Mouse (Mus musculus) cortical plate, adult 2 months (tissue): Measurements from ENCODE around the gene Spata4.

Experiments used
- CTCF ChIP-seq: fragments of 200-500 bp; IDR thresholded peaks from 2 replicates; pipeline ENCODE4 v1.5.1; 2011; ENCODE audit warnings: mild to moderate bottlenecking, control low read depth, low read length; ENCODE audit not compliant: insufficient read depth; ENCODE audit errors: extremely low read depth
- POLR2A ChIP-seq: fragments of 200-500 bp; IDR thresholded peaks from 2 replicates; pipeline ENCODE4 v1.6.1; 2011; ENCODE audit warnings: mild to moderate bottlenecking, low read length, control low read depth; ENCODE audit not compliant: insufficient read depth; ENCODE audit errors: extremely low read depth

- TF ChIP-seq POLR2A (no peak), CTCF (no peak)
Measured at GRCm38 (mm10) chr8:54603440-54603839, 2.9 kb downstream of the Spata4 start.
